Mouse (Mus musculus) liver, adult 2 months (tissue): ENCODE measurements around the gene Nap1l4. TPM values are rescaled to one million over a fixed set of nuclear protein-coding genes. Genes with fewer than 3 reads are reported as not detected.
A peak's percentile ranks its signal among the peaks of the same experiment; 100 is the strongest.

Experiments used
- DNase-seq: peaks from one replicate; pipeline ENCODE4 v3.0.0-alpha.2; 2011; ENCODE audit warnings: low read depth, low spot score; ENCODE audit errors: extremely low read depth
- H3K27ac ChIP-seq: fragments of 200-500 bp; replicated peaks from 2 replicates; pipeline ENCODE4 v1.5.1; 2012; ENCODE audit warnings: low read depth, mild to moderate bottlenecking, control low read depth, inconsistent platforms, low read length; ENCODE audit not compliant: insufficient read depth
- H3K27me3 ChIP-seq: fragments of 200-500 bp; 2 replicates; pipeline ENCODE4 v1.6.1; 2012; ENCODE audit warnings: mild to moderate bottlenecking, moderate library complexity, low read length, inconsistent platforms; ENCODE audit not compliant: control insufficient read depth, insufficient read depth
- H3K36me3 ChIP-seq: fragments of 200-500 bp; 2 replicates; pipeline ENCODE4 v1.6.1; 2012; ENCODE audit warnings: low read length, inconsistent platforms; ENCODE audit not compliant: control insufficient read depth, insufficient read depth
- H3K4me1 ChIP-seq: fragments of 200-500 bp; 2 replicates; pipeline ENCODE4 v1.6.1; 2011; ENCODE audit warnings: low read length; ENCODE audit not compliant: control insufficient read depth, insufficient read depth
- H3K4me3 ChIP-seq: fragments of 200-500 bp; 2 replicates; pipeline ENCODE4 v1.5.1; 2011; ENCODE audit warnings: low read depth, mild to moderate bottlenecking, control low read depth, low read length, moderate library complexity; ENCODE audit not compliant: insufficient read depth
- H3K79me2 ChIP-seq: fragments of 200-500 bp; 2 replicates; pipeline ENCODE4 v1.6.1; 2012; ENCODE audit warnings: inconsistent platforms, mild to moderate bottlenecking, low read length, moderate library complexity; ENCODE audit not compliant: control insufficient read depth, insufficient read depth
- H3K9ac ChIP-seq: fragments of 200-500 bp; 2 replicates; pipeline ENCODE4 v1.6.1; 2012; ENCODE audit warnings: low read depth, mild to moderate bottlenecking, control low read depth, inconsistent platforms, low read length
- CTCF ChIP-seq: fragments of 200-500 bp; IDR thresholded peaks from 2 replicates; pipeline ENCODE4 v1.5.1; 2011; ENCODE audit warnings: low read depth, low read length, control low read depth
- POLR2A ChIP-seq: fragments of 200-500 bp; IDR thresholded peaks from 2 replicates; pipeline ENCODE4 v1.6.1; 2011; ENCODE audit warnings: low read length, control low read depth; ENCODE audit not compliant: insufficient read depth; ENCODE audit errors: extremely low read depth
- WGBS: fragments of 180-500 bp; shearing (Covaris S2); methylation state at CpG from one replicate; pipeline ENCODE4 v1.1.7; 2018; 5-methylcytosine and 5-hydroxymethylcytosine counted together
- polyA plus RNA-seq: library from polyadenylated mRNA; depleted of rRNA; stranded (reverse); fragments of >200 nt; gene quantifications from 2 replicates; pipeline ENCODE4 v1.2.3, GENCODE M21; 2012
- total RNA-seq: library from RNA; depleted of rRNA; stranded (reverse); fragments of >200 nt; gene quantifications from 2 replicates; pipeline ENCODE4 v1.2.3, GENCODE M21; 2014

Gene Nap1l4
- total and polyA plus RNA-seq, 2 experiments, result 25.7 to 40.7 TPM

DNA sequence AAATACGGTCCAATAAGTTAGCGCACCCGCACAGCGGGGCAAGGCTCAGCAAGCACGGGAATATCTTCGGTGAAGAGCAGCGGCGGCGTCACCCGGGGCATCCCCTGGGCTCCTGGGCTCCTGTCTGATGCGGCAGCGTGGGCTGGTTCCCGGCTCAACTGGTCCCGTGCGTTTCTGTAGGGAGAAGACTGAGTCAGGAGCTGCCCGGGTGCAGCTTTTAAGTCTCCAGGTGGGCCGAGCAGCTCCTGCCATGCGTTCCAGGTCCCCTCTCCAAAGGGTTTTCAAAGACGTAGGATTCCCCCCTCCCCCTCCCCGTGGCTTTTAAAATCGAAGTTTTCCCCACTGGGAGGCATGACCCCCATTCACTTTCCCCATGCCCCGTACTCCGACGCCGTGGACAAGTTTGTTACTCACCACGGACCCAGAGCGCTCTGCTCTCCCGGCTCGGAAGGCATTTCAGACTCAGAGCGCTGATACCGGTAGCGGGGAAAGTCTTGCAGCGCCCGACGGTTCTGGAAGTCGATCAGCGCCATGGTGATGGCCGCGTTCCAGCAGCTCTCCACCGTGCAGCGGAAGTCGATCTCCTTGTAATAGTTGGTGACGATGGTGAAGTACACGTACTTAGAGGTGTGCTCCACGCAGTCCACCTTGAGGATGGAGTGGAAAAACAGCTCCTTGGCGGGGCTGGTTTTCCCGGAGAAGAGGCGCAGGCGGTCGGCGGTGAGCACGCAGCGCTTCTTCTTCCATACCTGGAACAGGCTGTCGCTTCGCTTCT is 47.1 kb downstream of the Nap1l4 start:
- H3K4me1 ChIP-seq, result peaks cover 3% of the 10 kb centered on the region; the same call in 1 of the 2 replicates
- DNase-seq, result peak; percentile 41
- H3K9ac ChIP-seq, result peak overlapping the region; percentile 27; the same call in 1 of the 2 replicates
- 5% methylated on average over 55 of the region's 55 CpGs for WGBS
- TF ChIP-seq POLR2A, result no peak
- TF ChIP-seq CTCF, result no peak
- H3K4me3 ChIP-seq, result peak overlapping the region; percentile 57
- no peaks in the 10 kb centered on the region for H3K79me2 ChIP-seq
- H3K27ac ChIP-seq, result no peak overlapping the region
- 0 out of 2 replicates have a peak, but pooled peaks cover 2% of the 10 kb centered on the region for H3K27me3 ChIP-seq
- H3K36me3 ChIP-seq, result no peaks in the 10 kb centered on the region

DNA sequence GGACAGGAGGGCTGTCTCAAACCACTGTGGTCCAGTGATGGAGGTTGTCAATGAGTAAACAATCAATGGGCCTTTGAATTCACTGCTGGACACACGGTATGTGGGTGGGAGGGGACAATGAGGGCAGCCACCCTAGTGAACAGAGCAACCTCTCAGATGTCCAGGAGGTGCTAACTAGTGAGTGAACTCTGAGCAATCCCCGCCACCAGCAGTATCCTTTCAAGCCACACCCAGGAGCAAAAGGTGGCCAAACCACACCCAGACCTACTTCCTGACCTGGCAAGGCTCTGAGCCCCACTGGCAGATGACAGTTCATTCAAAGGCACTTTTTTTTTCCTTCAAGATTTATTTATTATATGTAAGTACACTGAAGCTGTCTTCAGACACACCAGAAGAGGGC is 48.0 kb downstream of the Nap1l4 start:
- no peak for TF ChIP-seq CTCF
- no peak for TF ChIP-seq POLR2A

DNA sequence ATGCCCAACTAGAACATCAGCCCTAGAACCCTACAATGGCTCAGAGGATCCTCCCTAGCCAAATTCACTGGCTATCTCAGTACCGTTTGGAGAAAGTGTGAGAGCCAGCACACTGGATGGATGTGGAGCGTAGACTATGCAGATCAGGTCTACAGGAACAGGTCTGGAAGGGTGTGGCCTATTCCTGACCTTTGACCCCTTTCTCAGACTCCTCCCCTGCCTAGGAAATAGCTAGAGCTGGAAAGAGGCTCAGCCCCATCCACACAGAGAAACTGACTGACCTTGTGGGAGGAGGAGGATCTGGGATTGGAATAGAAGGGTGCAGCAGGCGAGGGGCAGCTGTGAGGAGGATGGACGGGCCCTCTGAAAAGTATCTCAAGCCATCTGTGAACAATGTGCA is 50.3 kb downstream of the Nap1l4 start:
- H3K4me1 ChIP-seq, result no peaks in the 10 kb centered on the region; the same call in 1 of the 2 replicates
- DNase-seq, result peak; percentile 54
- TF ChIP-seq POLR2A (no peak), CTCF (no peak)
- 0 out of 2 replicates have a peak, but pooled peaks cover 2% of the 10 kb centered on the region for H3K27me3 ChIP-seq
- no peak overlapping the region for H3K4me3 ChIP-seq
- no peak overlapping the region for H3K27ac ChIP-seq
- 93% methylated on average over 4 of the region's 4 CpGs for WGBS
- no peaks in the 10 kb centered on the region for H3K36me3 ChIP-seq
- no peaks in the 10 kb centered on the region for H3K79me2 ChIP-seq
- H3K9ac ChIP-seq, result no peak overlapping the region

More for the DNA sequence above, 48.0 kb downstream of the Nap1l4 start:
- Histone ChIP-seq H3K4me3 (no peak overlapping the region), H3K27ac (no peak overlapping the region), H3K36me3 (no peaks in the 10 kb centered on the region), H3K9ac (no peak overlapping the region), H3K27me3 (0 out of 2 replicates have a peak, but pooled peaks cover 2% of the 10 kb centered on the region), H3K79me2 (no peaks in the 10 kb centered on the region), H3K4me1 (peaks cover 3% of the 10 kb centered on the region; the same call in 1 of the 2 replicates)
- peak; percentile 53 for DNase-seq
- WGBS, result 15% methylated on average over 2 of the region's 2 CpGs

DNA sequence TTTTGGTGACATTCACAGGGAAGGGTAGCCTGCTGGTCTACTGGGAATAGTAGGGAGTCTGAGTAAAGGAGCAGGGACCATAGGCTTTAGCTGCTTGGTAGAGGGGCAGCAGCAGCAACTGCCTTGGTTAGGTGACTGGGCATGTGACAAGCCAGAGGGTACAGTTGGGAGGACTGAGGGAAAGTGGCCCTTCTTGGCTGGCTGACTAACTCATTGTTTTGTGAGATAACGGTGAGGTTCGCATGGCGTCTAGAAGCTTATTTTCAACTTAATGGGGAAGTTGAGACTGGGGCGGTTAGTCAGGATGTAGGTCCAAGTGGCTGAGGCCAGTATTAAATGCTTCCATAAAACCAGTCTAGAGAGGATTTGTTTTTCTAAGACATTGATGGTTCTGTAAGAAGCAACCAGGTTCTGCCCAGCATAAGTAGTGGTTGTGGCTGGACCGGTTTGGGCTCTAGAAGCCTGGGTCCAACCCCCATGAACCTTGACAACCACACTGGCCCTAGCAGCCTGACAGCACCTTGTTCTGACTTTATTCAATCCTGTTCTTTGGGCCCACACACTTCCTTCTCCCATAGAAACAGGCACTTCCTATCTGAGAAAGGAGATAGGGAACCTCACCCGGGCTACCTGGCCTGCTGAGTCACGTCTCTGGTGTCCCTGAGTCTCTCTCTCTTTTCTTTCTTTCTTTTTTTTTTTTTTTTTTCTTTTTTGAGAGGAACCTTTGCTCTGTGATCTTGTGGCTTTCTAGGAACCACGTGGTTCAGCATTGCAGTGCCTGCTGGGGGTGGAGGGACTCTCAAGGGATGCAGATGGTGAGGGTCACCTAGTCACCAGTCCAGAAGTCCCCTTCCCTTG is 53.6 kb downstream of the Nap1l4 start:
- no peaks in the 10 kb centered on the region for H3K36me3 ChIP-seq
- no peaks in the 10 kb centered on the region for H3K27me3 ChIP-seq
- WGBS, result 76% methylated on average over 8 of the region's 8 CpGs
- no peak overlapping the region for H3K4me3 ChIP-seq
- H3K9ac ChIP-seq, result no peak overlapping the region
- TF ChIP-seq CTCF (no peak), POLR2A (no peak)
- no peaks in the 10 kb centered on the region for H3K79me2 ChIP-seq
- no peaks in the 10 kb centered on the region; the same call in 1 of the 2 replicates for H3K4me1 ChIP-seq
- DNase-seq, result no peak
- no peak overlapping the region for H3K27ac ChIP-seq

DNA sequence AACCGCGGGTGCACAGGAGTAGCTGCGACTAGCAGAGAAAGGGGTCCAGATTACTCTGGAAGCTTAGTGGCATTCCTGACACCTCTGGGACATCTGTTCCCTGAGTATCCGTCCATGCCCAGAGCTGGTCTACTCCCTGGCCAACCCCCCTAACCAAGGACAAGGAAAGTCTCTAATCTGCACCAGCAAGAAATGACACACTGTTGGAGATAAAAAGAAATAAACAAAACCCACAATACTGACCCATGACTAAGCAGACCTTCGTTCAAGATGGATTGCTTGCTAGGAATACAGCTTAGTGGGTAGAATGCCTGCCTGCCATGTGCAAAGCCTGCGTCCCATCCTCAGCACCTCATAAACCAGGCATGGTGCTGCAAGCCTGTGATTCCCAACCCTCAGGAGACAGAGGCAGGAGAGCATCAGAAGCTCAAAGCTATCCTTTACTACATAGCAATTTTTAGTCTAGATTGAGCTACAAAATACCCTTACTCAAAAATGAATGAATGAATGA is 55.2 kb downstream of the Nap1l4 start:
- H3K27ac ChIP-seq, result no peak overlapping the region
- no peak for DNase-seq
- TF ChIP-seq CTCF (no peak), POLR2A (no peak)
- no peak overlapping the region for H3K9ac ChIP-seq
- H3K4me3 ChIP-seq, result no peak overlapping the region
- WGBS, result 91% methylated on average over 6 of the region's 6 CpGs
- H3K79me2 ChIP-seq, result no peaks in the 10 kb centered on the region
- no peaks in the 10 kb centered on the region for H3K27me3 ChIP-seq
- no peaks in the 10 kb centered on the region for H3K36me3 ChIP-seq
- no peaks in the 10 kb centered on the region; the same call in 1 of the 2 replicates for H3K4me1 ChIP-seq
